ENCODE assay signal across 8 mouse cellular contexts in the genomic region with DNA sequence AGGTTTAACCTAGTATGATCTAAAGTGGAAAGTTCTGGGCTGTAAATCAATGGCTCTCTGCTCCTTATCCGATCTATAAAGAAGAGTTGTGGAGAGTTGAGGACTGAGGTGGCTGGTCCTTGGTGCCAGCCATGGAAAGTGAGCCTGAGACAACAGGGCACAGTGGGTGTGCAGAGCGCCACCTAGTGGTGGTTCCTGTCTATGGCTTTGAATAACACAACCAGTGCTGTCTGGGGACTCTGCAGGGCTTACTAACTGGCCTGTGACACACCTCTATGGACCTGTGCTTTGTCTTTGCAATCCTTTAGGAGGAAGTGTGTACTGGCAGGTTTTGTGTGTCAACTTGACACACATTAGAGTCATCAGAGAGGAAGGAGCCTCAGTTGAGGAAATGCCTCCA. TPM values are rescaled to one million over a fixed set of nuclear protein-coding genes. Genes with fewer than 3 reads are reported as not detected.
DNase-seq lines count a peak whose midpoint lies in the region; ATAC-seq and TF ChIP-seq lines count a peak whose summit lies in the region.

No protein-coding gene starts in this region.

- TF ChIP-seq CTCF in brain, embryonic 14.5 days (IDR thresholded peaks at IDR 0.05; ENCODE audit: borderline replicate concordance, extremely low read depth, insufficient read depth, insufficient read length): peak; percentile 88

- no peak for TF ChIP-seq POLR2A in brain, embryonic 14.5 days (IDR thresholded peaks at IDR 0.05; ENCODE audit: borderline replicate concordance, extremely low read depth, insufficient read depth, insufficient read length, poor library complexity, severe bottlenecking)

- peak; percentile 80 for DNase-seq in CD4-positive, CD25-positive, alpha-beta regulatory T cell, adult 2 months (ENCODE audit: low read depth, low spot score)
- DNase-seq in brain, embryonic 14.5 days (ENCODE audit: low read depth): peak; percentile 66
- DNase-seq in layer of hippocampus, postnatal 25 days (ENCODE audit: extremely low spot score in 1 of 2, low spot score in 1 of 2): peak; percentile 59 to 80
- peak; percentile 43 to 77 for DNase-seq in spleen, postnatal 10 days (ENCODE audit: low spot score in 2 of 2)

- no peak for ATAC-seq in CD4-positive, CD25-positive, alpha-beta regulatory T cell, adult 4 months
- ATAC-seq in erythroid progenitor cell, adult 5-6 weeks (replicated peaks; ENCODE audit: low FRiP score, poor library complexity, severe bottlenecking): 0 out of 2 replicates have a peak, but pooled peaks have one; percentile 27
- ATAC-seq in hematopoietic stem cell, adult 5-6 weeks (replicated peaks in 1 of 2; ENCODE audit: insufficient read depth in 1 of 2, low FRiP score in 2 of 2, low TSS enrichment in 1 of 2, low read depth in 1 of 2, poor library complexity in 2 of 2, severe bottlenecking in 2 of 2): peak; percentile 73 to 88
- ATAC-seq in megakaryocyte progenitor cell, adult 5-6 weeks (replicated peaks; ENCODE audit: poor library complexity): peak; percentile 92

RNA-seq across cellular contexts. Expression of a gene that starts 19.2 kb away (rescaled TPM):
- polyA plus RNA-seq in CD4-positive, CD25-positive, alpha-beta regulatory T cell, adult 4 months (2017; shearing (Covaris generic)): 1 to 10 TPM; 5.9 to 7.9 TPM
- 16.1 and 16.9 TPM in 2 replicates for polyA plus RNA-seq in brain, embryonic 14.5 days (2012; rRNA removed)
- 2.5 and 5.0 TPM in 2 replicates for total RNA-seq in erythroid progenitor cell, adult 5-6 weeks (2015; ENCODE audit: low replicate concordance)
- 1.5 and 2.3 TPM in 2 replicates for total RNA-seq in erythroid progenitor cell, adult 5-6 weeks (2017; ENCODE audit: low replicate concordance)
- 17.4 and 20.1 TPM in 2 replicates for total RNA-seq in hematopoietic stem cell, adult 5-6 weeks (2017)
- 1 to 10 TPM; 8.7 to 9.7 TPM for total RNA-seq in layer of hippocampus, postnatal 25 days (2021)
- total RNA-seq in megakaryocyte progenitor cell, adult 5-6 weeks (2015): 7.4 and 7.7 TPM in 2 replicates
- total RNA-seq in megakaryocyte progenitor cell, adult 5-6 weeks (2017): 7.7 and 14.6 TPM in 2 replicates

RNA-seq across cellular contexts. Expression of a gene that starts 27.2 kb away (rescaled TPM):
- polyA plus RNA-seq in CD4-positive, CD25-positive, alpha-beta regulatory T cell, adult 4 months (2017; shearing (Covaris generic)): not detected
- 0.15 and 0.23 TPM in 2 replicates for polyA plus RNA-seq in brain, embryonic 14.5 days (2012; rRNA removed)
- total RNA-seq in erythroid progenitor cell, adult 5-6 weeks (2015; ENCODE audit: low replicate concordance): not detected in 2 replicates
- not detected in 2 replicates for total RNA-seq in erythroid progenitor cell, adult 5-6 weeks (2017; ENCODE audit: low replicate concordance)
- not detected in 2 replicates for total RNA-seq in hematopoietic stem cell, adult 5-6 weeks (2017)
- total RNA-seq in layer of hippocampus, postnatal 25 days (2021): under 1 TPM in 1 of 2 experiments, not detected in 1; 0.15 TPM
- 0.22 TPM in 2 replicates for total RNA-seq in megakaryocyte progenitor cell, adult 5-6 weeks (2015)
- 0.29 TPM in 1 of 2 replicates, not detected in the other for total RNA-seq in megakaryocyte progenitor cell, adult 5-6 weeks (2017)
